Mouse (Mus musculus) testis, adult 10 weeks (tissue): ENCODE results near the gene Col6a6. TPM values are rescaled to one million over a fixed set of nuclear protein-coding genes. Genes with fewer than 3 reads are reported as not detected.

Experiments
- polyA plus RNA-seq: library from polyadenylated mRNA; stranded (reverse); fragments of 350-450 nt; fragmentation: Illumina TruSeq; extraction: RNeasy Lipid Tissue Mini Kit (QIAGEN cat#74804); gene quantifications from one replicate; pipeline ENCODE4 v1.2.3, GENCODE M21; 2014; ENCODE audit warnings: low read depth, low replicate concordance

Col6a6 gene
- polyA plus RNA-seq: 0.14 TPM

DNA sequence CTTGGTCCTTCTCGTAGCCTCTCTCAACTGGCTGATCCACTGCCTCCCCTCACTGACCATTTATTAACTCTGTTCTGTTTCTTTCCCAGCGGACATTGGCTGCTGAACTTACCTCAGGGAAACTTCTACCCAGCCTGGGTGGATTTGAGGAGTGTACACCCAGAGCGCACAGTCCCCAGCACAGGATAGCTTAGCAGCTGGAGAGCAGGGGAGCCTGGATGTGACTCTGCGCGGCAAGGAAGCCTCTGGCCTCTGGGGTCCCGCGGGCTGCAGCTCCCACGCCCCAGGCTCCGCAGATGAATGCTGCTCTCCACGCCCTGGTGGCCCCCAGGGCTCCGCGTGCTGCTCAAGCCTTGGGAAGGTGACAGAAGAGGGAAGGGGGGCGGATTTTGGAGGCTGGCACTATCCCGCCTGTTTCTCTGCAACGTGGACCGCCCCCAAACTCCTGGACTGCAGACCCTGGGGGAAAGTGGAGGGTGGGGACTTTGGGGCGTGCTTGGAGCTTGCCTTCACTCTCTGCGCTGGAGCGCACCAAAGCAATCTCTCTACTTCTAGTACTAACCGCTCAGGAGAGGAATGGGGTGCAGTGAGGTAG lies at the start of gene Col6a6:
Gene Col6a6 (minus strand): TSS at position 370 of the 595 bp plus-strand sequence.

DNA sequence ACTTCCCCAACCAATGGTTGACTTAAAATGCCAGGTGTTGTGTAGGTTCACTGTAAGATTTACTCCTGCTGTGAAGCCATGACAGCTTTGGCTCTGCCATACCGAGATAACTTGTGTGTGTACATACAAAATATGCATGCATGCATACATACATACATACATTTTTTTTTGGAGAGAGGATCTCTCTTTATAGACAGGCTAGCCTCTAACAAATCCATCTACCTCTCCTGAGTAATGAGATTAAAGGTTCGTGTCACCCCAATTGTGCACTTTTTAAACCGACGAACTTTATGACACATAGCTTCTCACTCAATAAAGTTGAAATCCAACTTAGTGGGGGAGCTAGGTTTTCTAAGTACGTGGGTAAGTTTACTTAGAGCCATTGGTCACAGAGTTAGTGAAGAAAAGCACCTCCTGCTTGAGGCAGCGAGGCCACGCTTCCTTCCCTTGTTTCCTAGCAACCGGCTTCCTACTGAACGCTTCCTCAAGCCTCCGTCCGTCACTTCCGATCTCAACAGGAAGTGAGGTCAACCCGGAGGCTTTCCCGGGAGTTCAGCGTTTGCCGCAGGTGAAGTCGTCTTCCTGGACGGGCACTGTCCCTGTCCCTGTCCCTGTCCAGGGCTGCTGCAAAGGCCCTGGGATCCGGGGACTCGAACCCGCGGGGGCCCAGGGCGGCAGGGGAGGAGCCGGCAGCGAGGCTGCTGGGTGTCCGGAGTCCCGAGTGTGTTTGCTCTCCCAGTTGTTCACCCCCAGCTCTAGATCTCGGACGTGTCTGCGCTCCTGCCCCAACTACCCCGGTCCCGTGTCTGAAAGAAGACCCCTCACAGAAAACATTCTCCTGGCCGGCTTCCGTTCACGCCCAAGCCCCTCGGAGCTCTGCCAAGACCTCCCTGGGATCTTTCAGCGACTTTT lies 185.2 kb downstream of the Col6a6 start, which contains the start of gene Pik3r4:
Gene Pik3r4 (plus strand): TSS at position 519 of the 912 bp plus-strand sequence.

Other genes starting within 250 kb of the Col6a6 start
- gene Pik3r4, start 185.2 kb downstream of the Col6a6 start, polyA plus RNA-seq: 10.8 TPM
- gene Col6a5, start 132.5 kb upstream of the Col6a6 start, polyA plus RNA-seq: 10.2 TPM